Mouse (Mus musculus) C2C12 (cell line): ENCODE data around the gene Serf2. TPM values are rescaled to one million over a fixed set of nuclear protein-coding genes. Genes with fewer than 3 reads are reported as not detected.
"Not testable (repeated sequence)": the region's sequence is repeated elsewhere in the genome, so short reads cannot be mapped to it uniquely, and the experiment has no call there.

ENCODE experiments used
- H3K27me3 ChIP-seq: one replicate; pipeline ENCODE4 v1.6.1; 2011; ENCODE audit not compliant: control insufficient read depth, insufficient read depth, insufficient read length
- H3K36me3 ChIP-seq: one replicate; pipeline ENCODE4 v1.6.1; 2011; ENCODE audit not compliant: control insufficient read depth, insufficient read depth
- H3K4me3 ChIP-seq: one replicate; pipeline ENCODE4 v1.5.1; 2011; ENCODE audit warnings: mild to moderate bottlenecking, control low read depth; ENCODE audit not compliant: poor library complexity, insufficient read depth, severe bottlenecking
- H3K79me2 ChIP-seq: one replicate; pipeline ENCODE4 v1.6.1; 2011; ENCODE audit not compliant: control insufficient read depth, insufficient read depth
- H3K79me3 ChIP-seq: one replicate; pipeline ENCODE4 v1.6.1; 2011; ENCODE audit warnings: low read depth, control low read depth
- H3ac ChIP-seq: one replicate; pipeline ENCODE3; 2011; ENCODE audit warnings: low read depth; ENCODE audit not compliant: control insufficient read depth, insufficient read length
- CEBPB ChIP-seq: IDR thresholded peaks from one replicate; pipeline ENCODE4 v1.6.1; 2011; ENCODE audit warnings: low read depth, mild to moderate bottlenecking, control low read depth, moderate library complexity
- CTCF ChIP-seq: IDR thresholded peaks from one replicate; pipeline ENCODE4 v1.5.1; 2011; ENCODE audit not compliant: control insufficient read depth, insufficient read depth, insufficient read length
- FOSL1 ChIP-seq: IDR thresholded peaks from one replicate; pipeline ENCODE4 v1.8.0; 2011; ENCODE audit warnings: mild to moderate bottlenecking, low read length; ENCODE audit not compliant: poor library complexity, insufficient read depth, severe bottlenecking
- MAX ChIP-seq: IDR thresholded peaks from one replicate; pipeline ENCODE4 v1.6.1; 2011; ENCODE audit warnings: mild to moderate bottlenecking, control low read depth
- MYOD1 ChIP-seq: IDR thresholded peaks from one replicate; pipeline ENCODE4 v1.6.1; 2011; ENCODE audit warnings: low read depth; ENCODE audit not compliant: control insufficient read depth, insufficient read length
- MYOG ChIP-seq: IDR thresholded peaks from one replicate; pipeline ENCODE4 v1.6.1; 2011; ENCODE audit not compliant: control insufficient read depth, insufficient read length; ENCODE audit errors: extremely low read depth
- USF1 ChIP-seq: IDR thresholded peaks from one replicate; pipeline ENCODE4 v1.6.1; 2011; ENCODE audit warnings: low read depth, mild to moderate bottlenecking, control low read depth, moderate library complexity
- polyA plus RNA-seq: library from polyadenylated mRNA; unstranded; fragments of >200 nt; fragmentation: generic; extraction: Trizol; gene quantifications from one replicate; pipeline ENCODE4 v1.2.1, GENCODE M21; 2012; ENCODE audit warnings: missing spikeins

Gene Serf2
- polyA plus RNA-seq, 1 experiment, result 714 TPM

- Histone ChIP-seq H3K79me3 (peaks cover 9% of the 10 kb centered on the region), H3K27me3 (no peaks in the 10 kb centered on the region), H3K79me2 (peaks cover 21% of the 10 kb centered on the region), H3ac (no peak overlapping the region), H3K4me3 (no peak overlapping the region), H3K36me3 (peaks cover 14% of the 10 kb centered on the region)
- TF ChIP-seq MYOG (no peak), MYOD1 (no peak), MAX (no peak), CEBPB (no peak), FOSL1 (no peak), USF1 (no peak), CTCF (no peak)
These were observed 11.1 kb downstream of the Serf2 start for GRCm38 (mm10) chr2:121460071-121460470.

DNA sequence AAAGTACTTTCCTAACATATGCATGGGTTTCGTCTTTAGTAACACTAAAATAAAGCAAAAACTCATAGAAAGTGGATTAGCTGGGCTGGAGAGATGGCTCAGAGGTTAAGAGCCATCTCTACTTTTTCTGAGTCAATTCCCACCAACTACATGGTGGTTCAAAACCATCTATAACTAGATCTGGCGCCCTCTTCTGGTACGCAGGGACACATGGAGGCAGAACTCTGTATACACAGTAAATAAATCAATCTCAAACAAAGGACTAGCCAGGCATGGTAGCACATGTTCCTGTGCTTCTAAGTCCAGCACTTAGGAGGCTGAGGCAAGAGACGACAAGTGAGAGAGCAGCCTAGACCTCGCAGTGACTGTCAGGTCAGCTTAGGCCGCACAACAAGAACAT is 20.0 kb downstream of the Serf2 start:
- not testable (repeated sequence) for H3ac ChIP-seq, H3K79me3 ChIP-seq, H3K27me3 ChIP-seq, H3K4me3 ChIP-seq, H3K36me3 ChIP-seq
- H3K79me2 ChIP-seq, result peaks cover 24% of the 10 kb centered on the region

DNA sequence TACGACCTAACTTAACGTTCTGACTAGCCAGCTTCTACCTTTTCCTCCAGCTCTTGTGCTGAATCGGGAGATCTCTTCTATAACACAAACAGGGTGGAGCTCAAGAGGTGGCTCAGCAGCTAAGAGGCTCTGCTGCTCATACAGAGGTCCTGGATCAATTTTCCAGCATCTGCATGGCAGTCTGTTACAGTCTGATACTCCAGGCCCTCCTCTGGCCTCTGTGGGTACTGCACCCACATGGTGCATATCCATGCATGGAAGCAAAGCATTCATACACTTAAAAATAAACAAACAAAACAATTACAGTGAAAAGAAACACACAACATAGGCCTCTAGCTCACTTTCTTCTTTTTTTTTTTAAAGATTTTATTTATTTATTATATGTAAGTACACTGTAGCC is 23.8 kb downstream of the Serf2 start:
- H3K36me3 ChIP-seq, H3ac ChIP-seq, H3K27me3 ChIP-seq, H3K79me3 ChIP-seq, H3K4me3 ChIP-seq: not testable (repeated sequence)
- peaks cover 24% of the 10 kb centered on the region for H3K79me2 ChIP-seq

DNA sequence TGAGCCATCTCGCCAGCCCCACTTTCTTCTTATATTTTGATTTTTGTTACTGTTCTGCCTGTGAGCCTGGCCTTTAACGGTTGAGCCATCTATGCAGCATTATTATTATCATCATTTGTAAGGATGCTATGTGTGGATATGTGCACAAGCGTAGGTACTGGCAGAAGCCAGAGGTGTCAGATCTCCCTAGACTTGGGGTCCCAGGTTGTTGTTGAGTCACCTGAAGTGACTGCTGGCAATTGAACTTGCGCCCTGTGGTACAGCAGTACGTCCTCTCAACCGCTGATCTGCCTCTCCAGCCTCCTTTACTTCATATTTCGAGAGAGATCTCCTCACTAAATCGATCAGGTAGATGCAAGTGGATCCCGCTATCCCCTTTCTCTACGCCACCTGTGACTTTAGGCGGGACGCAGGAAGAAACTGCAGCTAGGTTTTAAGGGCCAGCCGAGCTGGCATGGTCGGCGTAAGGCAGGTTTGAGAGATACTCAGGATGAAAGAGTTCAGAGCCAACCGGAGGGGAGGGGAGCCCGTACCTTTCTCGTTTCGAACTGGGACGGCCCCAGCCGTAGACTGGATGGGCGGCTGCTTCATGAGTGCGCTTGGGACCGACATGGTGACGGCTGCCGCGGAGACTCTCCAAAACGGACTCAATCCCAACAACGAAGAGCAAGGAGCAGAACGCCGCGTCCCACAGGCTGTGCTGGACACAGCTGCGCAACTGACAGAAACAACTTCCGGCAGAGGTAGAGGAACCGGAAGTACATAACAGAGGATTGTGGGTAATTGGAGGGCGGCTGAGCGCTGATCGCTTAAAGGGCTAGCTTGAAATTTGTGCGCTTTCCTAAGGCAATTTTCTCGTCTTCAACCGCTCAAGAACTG is 24.5 kb downstream of the Serf2 start, which contains the start of gene Mfap1b:
Gene Mfap1b, minus strand, starts transcription at position 767 of the 879 bp plus-strand sequence.
- not testable (repeated sequence) for H3K79me3 ChIP-seq, H3K27me3 ChIP-seq, H3K36me3 ChIP-seq
- Histone ChIP-seq H3K4me3 (peak within 1 kb of the TSS; percentile 36), H3ac (peak within 1 kb of the TSS; percentile 40), H3K79me2 (peaks cover 24% of the 10 kb centered on the region)

- Histone ChIP-seq H3ac (no peak overlapping the region), H3K79me3 (peaks cover 8% of the 10 kb centered on the region), H3K79me2 (peaks cover 24% of the 10 kb centered on the region), H3K4me3 (peak overlapping the region; percentile 36), H3K36me3 (no peaks in the 10 kb centered on the region), H3K27me3 (no peaks in the 10 kb centered on the region)
- TF ChIP-seq MAX (no peak), CEBPB (no peak), MYOG (no peak), USF1 (no peak), MYOD1 (no peak), FOSL1 (no peak), CTCF (no peak)
These were observed 25.2 kb downstream of the Serf2 start for GRCm38 (mm10) chr2:121474180-121474535.

- not testable (repeated sequence) for H3K4me3 ChIP-seq, H3K36me3 ChIP-seq, H3K27me3 ChIP-seq, H3ac ChIP-seq, H3K79me3 ChIP-seq
- H3K79me2 ChIP-seq, result peaks cover 23% of the 10 kb centered on the region
These were observed 26.3 kb downstream of the Serf2 start for GRCm38 (mm10) chr2:121475306-121475705.
